Mouse (Mus musculus) MEL (cell line): ENCODE measurements around the gene Cdc25a. TPM values are rescaled to one million over a fixed set of nuclear protein-coding genes. Genes with fewer than 3 reads are reported as not detected.
A peak's percentile ranks its signal among the peaks of the same experiment; 100 is the strongest.

Experiments
- DNase-seq: peaks from one replicate; pipeline ENCODE4 v3.0.0; 2011; ENCODE audit warnings: low read depth, low spot score
- H3K27ac ChIP-seq: 2 replicates; pipeline ENCODE4 v1.5.1; 2012; ENCODE audit warnings: low read depth, mild to moderate bottlenecking, control low read depth, low read length, moderate library complexity; ENCODE audit not compliant: control insufficient read depth
- H3K27me3 ChIP-seq, 2 experiments: fragments of 150-350 bp in 1 of 2; sonication (generic) in 1 of 2; 2 replicates each; pipeline ENCODE4 v1.6.1; 2012; ENCODE audit warnings: low read length in 2 of 2, mild to moderate bottlenecking in 2 of 2, improper control_type of control experiment in 1 of 2, moderate library complexity in 1 of 2; ENCODE audit not compliant: insufficient read depth in 2 of 2, control insufficient read depth in 1 of 2
- H3K36me3 ChIP-seq, 2 experiments: 2 replicates each; pipeline ENCODE4 v1.6.1; 2012 to 2014; ENCODE audit warnings: low read length in 2 of 2, improper control_type of control experiment in 1 of 2, inconsistent platforms in 1 of 2, mild to moderate bottlenecking in 1 of 2; ENCODE audit not compliant: insufficient read depth in 2 of 2, control insufficient read depth in 1 of 2
- H3K4me1 ChIP-seq, 2 experiments: fragments of 150-350 bp in 1 of 2; sonication (generic) in 1 of 2; 2 replicates each; pipeline ENCODE4 v1.6.1; 2012; ENCODE audit warnings: low read length in 2 of 2, improper control_type of control experiment in 1 of 2, mild to moderate bottlenecking in 1 of 2; ENCODE audit not compliant: insufficient read depth in 2 of 2, control insufficient read depth in 1 of 2
- H3K4me3 ChIP-seq, 2 experiments: fragments of 150-350 bp in 1 of 2; sonication (generic) in 1 of 2; 2 replicates each; pipeline ENCODE4 v1.5.1; 2012; ENCODE audit warnings: low read depth in 2 of 2, low read length in 2 of 2, mild to moderate bottlenecking in 2 of 2, moderate library complexity in 2 of 2, control low read depth in 1 of 2, improper control_type of control experiment in 1 of 2; ENCODE audit not compliant: control insufficient read depth in 1 of 2, insufficient read depth in 1 of 2
- H3K79me2 ChIP-seq: 2 replicates; pipeline ENCODE4 v1.6.1; 2012; ENCODE audit warnings: mild to moderate bottlenecking, low read length, moderate library complexity; ENCODE audit not compliant: control insufficient read depth, poor library complexity, insufficient read depth
- H3K9ac ChIP-seq: 2 replicates; pipeline ENCODE4 v1.6.1; 2012; ENCODE audit warnings: low read depth, mild to moderate bottlenecking, control low read depth, low read length, moderate library complexity; ENCODE audit not compliant: control insufficient read depth, poor library complexity, severe bottlenecking
- H3K9me3 ChIP-seq: fragments of 150-350 bp; sonication (generic); replicated peaks from 2 replicates; pipeline ENCODE4 v1.6.1; 2012; ENCODE audit warnings: mild to moderate bottlenecking, low read length, improper control_type of control experiment, moderate library complexity; ENCODE audit not compliant: insufficient read depth
- CHD1 ChIP-seq: IDR thresholded peaks from 2 replicates; pipeline ENCODE4 v1.6.1; 2012; ENCODE audit warnings: low read depth, mild to moderate bottlenecking, inconsistent platforms, low read length, improper control_type of control experiment
- CTCF ChIP-seq, 3 experiments: IDR thresholded peaks in 2 of 3; conservative IDR thresholded peaks in 1 of 3; 2 replicates each; pipeline ENCODE4 v1.5.1; 2011 to 2012; ENCODE audit warnings: low read length in 3 of 3, low read depth in 2 of 3, mild to moderate bottlenecking in 2 of 3, improper control_type of control experiment in 1 of 3, inconsistent platforms in 1 of 3, mixed read lengths in 1 of 3, moderate library complexity in 1 of 3; ENCODE audit not compliant: control insufficient read depth in 1 of 3, insufficient read depth in 1 of 3, poor library complexity in 1 of 3, severe bottlenecking in 1 of 3
- E2F4 ChIP-seq: IDR thresholded peaks from 2 replicates; pipeline ENCODE4 v1.6.1; 2011; ENCODE audit warnings: low read depth, low read length, improper control_type of control experiment, borderline replicate concordance
- ELF1 ChIP-seq: IDR thresholded peaks from 2 replicates; pipeline ENCODE4 v1.6.1; 2014; ENCODE audit warnings: low read depth, mild to moderate bottlenecking, inconsistent platforms, low read length, improper control_type of control experiment, moderate library complexity
- EP300 ChIP-seq, 2 experiments: IDR thresholded peaks; 2 replicates each; pipeline ENCODE4 v1.6.1; 2011; ENCODE audit warnings: improper control_type of control experiment in 2 of 2, low read length in 2 of 2, low read depth in 1 of 2, mild to moderate bottlenecking in 1 of 2
- ETS1 ChIP-seq: IDR thresholded peaks from 2 replicates; pipeline ENCODE4 v1.6.1; 2012; ENCODE audit warnings: low read depth, mild to moderate bottlenecking, inconsistent platforms, low read length, improper control_type of control experiment, moderate library complexity
- GABPA ChIP-seq: IDR thresholded peaks from 2 replicates; pipeline ENCODE4 v1.6.1; 2012; ENCODE audit warnings: low read depth, mild to moderate bottlenecking, inconsistent platforms, low read length, improper control_type of control experiment, moderate library complexity
- GATA1 ChIP-seq: IDR thresholded peaks from 2 replicates; pipeline ENCODE4 v1.6.1; 2011; ENCODE audit warnings: low read depth, low read length, improper control_type of control experiment
- HCFC1 ChIP-seq: IDR thresholded peaks from 2 replicates; pipeline ENCODE4 v1.6.1; 2012; ENCODE audit warnings: low read depth, mild to moderate bottlenecking, inconsistent platforms, low read length, improper control_type of control experiment, moderate library complexity
- JUND ChIP-seq: IDR thresholded peaks from 2 replicates; pipeline ENCODE4 v1.6.1; 2011; ENCODE audit warnings: low read depth, mild to moderate bottlenecking, improper control_type of control experiment, low read length
- KAT2A ChIP-seq: conservative IDR thresholded peaks from 2 replicates; pipeline ENCODE4 v1.6.1; 2012; ENCODE audit warnings: low read depth, low read length, improper control_type of control experiment, inconsistent platforms
- MAFK ChIP-seq: IDR thresholded peaks from 2 replicates; pipeline ENCODE4 v1.6.1; 2011; ENCODE audit warnings: low read depth, mild to moderate bottlenecking, low read length, improper control_type of control experiment, borderline replicate concordance
- MAX ChIP-seq: IDR thresholded peaks from 2 replicates; pipeline ENCODE4 v1.6.1; 2011; ENCODE audit warnings: low read length, improper control_type of control experiment
- MAZ ChIP-seq: IDR thresholded peaks from 2 replicates; pipeline ENCODE4 v1.6.1; 2012; ENCODE audit warnings: low read depth, mild to moderate bottlenecking, inconsistent platforms, low read length, improper control_type of control experiment
- MEF2A ChIP-seq: IDR thresholded peaks from 2 replicates; pipeline ENCODE4 v1.6.1; 2014; ENCODE audit warnings: low read depth, mild to moderate bottlenecking, inconsistent platforms, low read length, improper control_type of control experiment; ENCODE audit not compliant: poor library complexity, insufficient replicate concordance, severe bottlenecking; ENCODE audit errors: extremely low read depth
- MXI1 ChIP-seq: IDR thresholded peaks from 2 replicates; pipeline ENCODE4 v1.6.1; 2011; ENCODE audit warnings: mild to moderate bottlenecking, low read depth, low read length, improper control_type of control experiment
- MYB ChIP-seq: IDR thresholded peaks from 2 replicates; pipeline ENCODE4 v1.6.1; 2011; ENCODE audit warnings: mild to moderate bottlenecking, low read depth, low read length, improper control_type of control experiment
- NELFE ChIP-seq: IDR thresholded peaks from 2 replicates; pipeline ENCODE4 v1.6.1; 2011; ENCODE audit warnings: low read depth, low read length, improper control_type of control experiment
- NRF1 ChIP-seq: IDR thresholded peaks from 2 replicates; pipeline ENCODE4 v1.6.1; 2014; ENCODE audit warnings: low read depth, mild to moderate bottlenecking, inconsistent platforms, low read length, improper control_type of control experiment, moderate library complexity; ENCODE audit not compliant: poor library complexity, insufficient read depth, severe bottlenecking
- POLR2A ChIP-seq, 2 experiments: IDR thresholded peaks; 2 replicates each; pipeline ENCODE4 v1.6.1; 2011 to 2012; ENCODE audit warnings: low read length in 2 of 2, mild to moderate bottlenecking in 2 of 2, control low read depth in 1 of 2, improper control_type of control experiment in 1 of 2, low read depth in 1 of 2, moderate library complexity in 1 of 2; ENCODE audit not compliant: control insufficient read depth in 1 of 2, insufficient read depth in 1 of 2, poor library complexity in 1 of 2
- POLR2AphosphoS2 ChIP-seq: IDR thresholded peaks from 2 replicates; pipeline ENCODE4 v1.6.1; 2011; ENCODE audit warnings: low read length, improper control_type of control experiment
- POLR2AphosphoS5 ChIP-seq: IDR thresholded peaks from 2 replicates; pipeline ENCODE4 v1.6.1; 2012; ENCODE audit warnings: low read depth, borderline replicate concordance, mild to moderate bottlenecking, inconsistent platforms, low read length, moderate library complexity, mixed read lengths
- RAD21 ChIP-seq: IDR thresholded peaks from 2 replicates; pipeline ENCODE4 v1.6.1; 2011; ENCODE audit warnings: mild to moderate bottlenecking, low read depth, low read length, improper control_type of control experiment
- SIN3A ChIP-seq: IDR thresholded peaks from 2 replicates; pipeline ENCODE4 v1.6.1; 2012; ENCODE audit warnings: low read length, improper control_type of control experiment, inconsistent platforms
- TAL1 ChIP-seq: IDR thresholded peaks from 2 replicates; pipeline ENCODE4 v1.6.1; 2012; ENCODE audit warnings: mild to moderate bottlenecking, inconsistent platforms, low read length, moderate library complexity, mixed read lengths
- TBP ChIP-seq: IDR thresholded peaks from 2 replicates; pipeline ENCODE4 v1.8.0; 2011; ENCODE audit warnings: low read depth, low read length, improper control_type of control experiment
- TCF12 ChIP-seq: IDR thresholded peaks from 2 replicates; pipeline ENCODE4 v1.6.1; 2014; ENCODE audit warnings: low read depth, mild to moderate bottlenecking, inconsistent platforms, low read length, improper control_type of control experiment, moderate library complexity
- UBTF ChIP-seq: IDR thresholded peaks from 2 replicates; pipeline ENCODE4 v1.6.1; 2012; ENCODE audit warnings: low read depth, mild to moderate bottlenecking, inconsistent platforms, low read length, improper control_type of control experiment, moderate library complexity, borderline replicate concordance; ENCODE audit not compliant: insufficient read depth
- USF1 ChIP-seq: IDR thresholded peaks from 2 replicates; pipeline ENCODE4 v1.6.1; 2014; ENCODE audit warnings: low read depth, mild to moderate bottlenecking, inconsistent platforms, low read length, improper control_type of control experiment, moderate library complexity
- USF2 ChIP-seq, 2 experiments: IDR thresholded peaks; 2 replicates each; pipeline ENCODE4 v1.6.1; 2011 to 2012; ENCODE audit warnings: improper control_type of control experiment in 2 of 2, low read length in 2 of 2, borderline replicate concordance in 1 of 2, inconsistent platforms in 1 of 2, low read depth in 1 of 2, mild to moderate bottlenecking in 1 of 2; ENCODE audit not compliant: insufficient read depth in 1 of 2
- ZC3H11A ChIP-seq: IDR thresholded peaks from 2 replicates; pipeline ENCODE4 v1.6.1; 2012; ENCODE audit warnings: low read depth, mild to moderate bottlenecking, inconsistent platforms, low read length, improper control_type of control experiment
- ZKSCAN1 ChIP-seq: IDR thresholded peaks from 2 replicates; pipeline ENCODE4 v1.6.1; 2012; ENCODE audit warnings: low read depth, mild to moderate bottlenecking, inconsistent platforms, low read length, improper control_type of control experiment, moderate library complexity
- ZMIZ1 ChIP-seq: IDR thresholded peaks from 2 replicates; pipeline ENCODE4 v1.6.1; 2012; ENCODE audit warnings: low read depth, mild to moderate bottlenecking, inconsistent platforms, low read length, improper control_type of control experiment, moderate library complexity
- ZNF384 ChIP-seq: IDR thresholded peaks from 2 replicates; pipeline ENCODE4 v1.6.1; 2012; ENCODE audit warnings: low read depth, mild to moderate bottlenecking, inconsistent platforms, low read length, improper control_type of control experiment
- polyA plus RNA-seq, 2 experiments: library from polyadenylated mRNA; stranded (reverse) in 1 of 2; unstranded in 1 of 2; fragments of >175 nt in 1 of 2; fragments of >200 nt in 1 of 2; gene quantifications; 2 replicates each; pipeline versions ENCODE4 v1.2.1 to v1.2.4; 2012; ENCODE audit warnings: low replicate concordance in 2 of 2, low read depth in 1 of 2; ENCODE audit not compliant: insufficient read length in 2 of 2, insufficient read depth in 1 of 2, missing spikeins in 1 of 2
- total RNA-seq: library from RNA; depleted of rRNA; stranded (reverse); fragments of 300-350 nt; gene quantifications from 2 replicates; pipeline ENCODE4 v1.2.3, GENCODE M21; 2012

Cdc25a gene
- total and polyA plus RNA-seq, 3 experiments = 67.2 to 79.4 (median 67.4) TPM

GRCm38 (mm10) chr9:109931257-109932171 lies 56.1 kb downstream of the Cdc25a start, which contains the start of gene Map4:
Gene Map4 (plus strand): TSS chr9:109931460.
- Histone ChIP-seq H3K4me1 (peaks cover 0 to 7% of the 10 kb centered on the region in 2 experiments; a peak in 3 of 4 replicates), H3K9ac (peak within 1 kb of the TSS; percentile 92)
- TF ChIP-seq MEF2A (no peak), ZC3H11A (no peak), MAX (no peak), RAD21 (no peak), CTCF (IDR thresholded peaks at IDR 0.05 in 2 of 3, conservative IDR thresholded peaks at IDR 0.05 in 1 of 3; ENCODE audit: control insufficient read depth in 1 of 3, insufficient read depth in 1 of 3, low read depth in 2 of 3, low read length in 3 of 3, poor library complexity in 1 of 3, severe bottlenecking in 1 of 3) (peak in 1 of 3 experiments; percentile 13; a peak in 1 of 6 replicates), JUND (no peak), MXI1 (peak; percentile 57), EP300 (IDR thresholded peaks at IDR 0.05; ENCODE audit: low read depth in 1 of 2, low read length in 2 of 2) (no peak), ELF1 (peak; percentile 53; the same call in 1 of the 2 replicates), SIN3A (no peak), TAL1 (no peak), HCFC1 (peak; percentile 60; the same call in 1 of the 2 replicates), ZMIZ1 (peak; percentile 33; the same call in 1 of the 2 replicates), USF1 (peak; percentile 58), GATA1 (no peak), TBP (peak; percentile 99), NELFE (no peak), GABPA (no peak), ZKSCAN1 (no peak), NRF1 (peak; percentile 84), MAZ (no peak), TCF12 (0 out of 2 replicates have a peak, but pooled peaks have one; percentile 15), ETS1 (peak; percentile 33; the same call in 1 of the 2 replicates), KAT2A (no peak), CHD1 (no peak), POLR2A (IDR thresholded peaks at IDR 0.05; ENCODE audit: control insufficient read depth in 1 of 2, insufficient read depth in 1 of 2, low read depth in 1 of 2, low read length in 2 of 2, poor library complexity in 1 of 2) (peak; percentile 50 to 68; a peak in 2 of 4 replicates), POLR2AphosphoS5 (no peak), ZNF384 (no peak), MAFK (peak; percentile 1; the same call in 1 of the 2 replicates), USF2 (IDR thresholded peaks at IDR 0.05; ENCODE audit: borderline replicate concordance in 1 of 2, insufficient read depth in 1 of 2, low read depth in 1 of 2, low read length in 2 of 2) (no peak), E2F4 (no peak), MYB (no peak), POLR2AphosphoS2 (no peak), UBTF (0 out of 2 replicates have a peak, but pooled peaks have one; percentile 53)

More at GRCm38 (mm10) chr9:109931257-109932171, 56.1 kb downstream of the Cdc25a start, which contains the start of gene Map4:
- H3K27ac ChIP-seq = peak within 1 kb of the TSS; percentile 95
- peaks cover 0 to 12% of the 10 kb centered on the region in 2 experiments; a peak in 2 of 4 replicates for H3K36me3 ChIP-seq
- H3K4me3 ChIP-seq = peak within 1 kb of the TSS; percentile 68 to 93
- peak; percentile 97 for DNase-seq
- no peaks in the 10 kb centered on the region for H3K9me3 ChIP-seq
- no peaks in the 10 kb centered on the region; the same call in 1 of the 2 replicates for H3K79me2 ChIP-seq
- no peaks in the 10 kb centered on the region for H3K27me3 ChIP-seq
